Mouse (Mus musculus) liver, adult 2 months (tissue): ENCODE results near the gene Glis2. TPM values are rescaled to one million over a fixed set of nuclear protein-coding genes. Genes with fewer than 3 reads are reported as not detected.

ENCODE experiments used
- DNase-seq: peaks from one replicate; pipeline ENCODE4 v3.0.0-alpha.2; 2011; ENCODE audit warnings: low read depth, low spot score; ENCODE audit errors: extremely low read depth
- H3K27ac ChIP-seq: fragments of 200-500 bp; replicated peaks from 2 replicates; pipeline ENCODE4 v1.5.1; 2012; ENCODE audit warnings: low read depth, mild to moderate bottlenecking, control low read depth, inconsistent platforms, low read length; ENCODE audit not compliant: insufficient read depth
- H3K27me3 ChIP-seq: fragments of 200-500 bp; 2 replicates; pipeline ENCODE4 v1.6.1; 2012; ENCODE audit warnings: mild to moderate bottlenecking, moderate library complexity, low read length, inconsistent platforms; ENCODE audit not compliant: control insufficient read depth, insufficient read depth
- H3K36me3 ChIP-seq: fragments of 200-500 bp; 2 replicates; pipeline ENCODE4 v1.6.1; 2012; ENCODE audit warnings: low read length, inconsistent platforms; ENCODE audit not compliant: control insufficient read depth, insufficient read depth
- H3K4me1 ChIP-seq: fragments of 200-500 bp; 2 replicates; pipeline ENCODE4 v1.6.1; 2011; ENCODE audit warnings: low read length; ENCODE audit not compliant: control insufficient read depth, insufficient read depth
- H3K4me3 ChIP-seq: fragments of 200-500 bp; 2 replicates; pipeline ENCODE4 v1.5.1; 2011; ENCODE audit warnings: low read depth, mild to moderate bottlenecking, control low read depth, low read length, moderate library complexity; ENCODE audit not compliant: insufficient read depth
- H3K79me2 ChIP-seq: fragments of 200-500 bp; 2 replicates; pipeline ENCODE4 v1.6.1; 2012; ENCODE audit warnings: inconsistent platforms, mild to moderate bottlenecking, low read length, moderate library complexity; ENCODE audit not compliant: control insufficient read depth, insufficient read depth
- H3K9ac ChIP-seq: fragments of 200-500 bp; 2 replicates; pipeline ENCODE4 v1.6.1; 2012; ENCODE audit warnings: low read depth, mild to moderate bottlenecking, control low read depth, inconsistent platforms, low read length
- CTCF ChIP-seq: fragments of 200-500 bp; IDR thresholded peaks from 2 replicates; pipeline ENCODE4 v1.5.1; 2011; ENCODE audit warnings: low read depth, low read length, control low read depth
- POLR2A ChIP-seq: fragments of 200-500 bp; IDR thresholded peaks from 2 replicates; pipeline ENCODE4 v1.6.1; 2011; ENCODE audit warnings: low read length, control low read depth; ENCODE audit not compliant: insufficient read depth; ENCODE audit errors: extremely low read depth
- WGBS: fragments of 180-500 bp; shearing (Covaris S2); methylation state at CpG from one replicate; pipeline ENCODE4 v1.1.7; 2018; 5-methylcytosine and 5-hydroxymethylcytosine counted together
- polyA plus RNA-seq: library from polyadenylated mRNA; depleted of rRNA; stranded (reverse); fragments of >200 nt; gene quantifications from 2 replicates; pipeline ENCODE4 v1.2.3, GENCODE M21; 2012
- total RNA-seq: library from RNA; depleted of rRNA; stranded (reverse); fragments of >200 nt; gene quantifications from 2 replicates; pipeline ENCODE4 v1.2.3, GENCODE M21; 2014

The Glis2 gene
- total and polyA plus RNA-seq, 2 experiments, result 0.55 to 2.5 TPM

DNA sequence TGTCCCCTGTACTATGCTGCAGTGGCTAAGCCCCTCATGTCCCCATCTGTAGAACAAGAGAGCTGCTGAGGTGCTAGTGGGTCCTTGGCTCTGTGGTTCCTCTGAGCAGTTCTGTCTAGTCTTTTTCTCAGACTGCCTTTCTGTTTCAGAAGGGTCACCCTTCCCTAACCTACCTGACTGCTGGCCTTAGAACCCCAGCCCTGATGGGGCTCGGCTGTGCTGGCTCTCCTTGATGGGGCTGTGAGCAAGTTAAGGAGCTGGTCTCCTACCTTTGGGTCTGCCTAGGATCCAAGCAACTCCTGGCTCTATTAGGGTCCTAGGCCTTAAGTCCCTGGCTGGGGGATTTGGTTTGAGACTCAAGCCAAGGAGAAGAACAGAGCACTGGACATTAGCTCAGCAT is 20.8 kb downstream of the Glis2 start:
- H3K4me3 ChIP-seq, result no peak overlapping the region
- 70% methylated on average over 1 of the region's 1 CpGs for WGBS
- DNase-seq, result no peak

DNA sequence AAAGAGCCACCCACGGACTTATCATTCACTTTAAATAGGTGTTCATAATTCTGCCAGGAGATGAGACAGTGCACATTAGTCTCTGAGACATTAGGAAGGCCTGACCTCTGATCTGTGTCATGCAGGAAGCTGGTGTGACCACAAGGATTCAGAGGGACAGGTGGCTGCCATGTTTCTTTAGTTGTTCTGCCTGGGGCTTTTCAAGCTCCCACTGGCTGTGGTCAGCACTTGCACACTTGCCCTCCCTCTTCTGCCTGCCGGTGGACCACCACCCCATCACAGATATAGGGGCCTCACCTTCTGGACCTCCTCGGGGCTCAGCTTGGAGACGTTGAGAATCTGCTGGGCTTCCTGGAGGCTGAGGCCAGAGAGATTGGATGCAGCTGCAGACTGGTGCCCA is 22.3 kb downstream of the Glis2 start:
- 84% methylated on average over 4 of the region's 4 CpGs for WGBS
- no peak overlapping the region for H3K4me3 ChIP-seq
- H3K36me3 ChIP-seq, result peaks cover 2% of the 10 kb centered on the region; the same call in 1 of the 2 replicates
- no peak overlapping the region for H3K9ac ChIP-seq
- peaks cover 7% of the 10 kb centered on the region; the same call in 1 of the 2 replicates for H3K79me2 ChIP-seq
- no peak for DNase-seq
- TF ChIP-seq POLR2A (no peak), CTCF (no peak)
- no peak overlapping the region for H3K27ac ChIP-seq
- no peaks in the 10 kb centered on the region for H3K27me3 ChIP-seq
- H3K4me1 ChIP-seq, result peaks cover 8% of the 10 kb centered on the region

More for the DNA sequence above, 20.8 kb downstream of the Glis2 start:
- Histone ChIP-seq H3K4me1 (peaks cover 7% of the 10 kb centered on the region), H3K36me3 (peaks cover 2% of the 10 kb centered on the region; the same call in 1 of the 2 replicates), H3K27ac (no peak overlapping the region), H3K79me2 (0 out of 2 replicates have a peak, but pooled peaks cover 3% of the 10 kb centered on the region), H3K27me3 (no peaks in the 10 kb centered on the region), H3K9ac (no peak overlapping the region)
- TF ChIP-seq POLR2A, result no peak
- no peak for TF ChIP-seq CTCF

DNA sequence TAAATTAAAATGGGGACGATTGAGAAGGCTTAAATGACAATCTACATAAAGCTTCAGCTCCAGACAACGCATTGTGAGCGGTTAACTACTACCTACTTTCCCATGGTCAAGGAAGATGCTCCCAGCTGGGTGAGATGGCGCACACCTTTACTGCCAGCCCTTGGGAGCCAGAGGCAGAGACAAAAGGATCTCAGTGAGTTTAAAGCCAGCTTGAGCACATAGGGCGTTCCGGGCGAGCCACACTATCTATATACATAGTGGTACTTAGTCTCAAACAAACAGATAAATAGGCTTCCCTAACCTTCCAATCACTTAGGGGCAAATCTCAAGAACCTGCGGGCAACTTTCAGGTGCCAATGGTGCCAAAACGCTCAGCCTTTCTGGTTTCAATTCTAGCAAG is 29.6 kb downstream of the Glis2 start:
- WGBS, result 11% methylated on average over 9 of the region's 9 CpGs

DNA sequence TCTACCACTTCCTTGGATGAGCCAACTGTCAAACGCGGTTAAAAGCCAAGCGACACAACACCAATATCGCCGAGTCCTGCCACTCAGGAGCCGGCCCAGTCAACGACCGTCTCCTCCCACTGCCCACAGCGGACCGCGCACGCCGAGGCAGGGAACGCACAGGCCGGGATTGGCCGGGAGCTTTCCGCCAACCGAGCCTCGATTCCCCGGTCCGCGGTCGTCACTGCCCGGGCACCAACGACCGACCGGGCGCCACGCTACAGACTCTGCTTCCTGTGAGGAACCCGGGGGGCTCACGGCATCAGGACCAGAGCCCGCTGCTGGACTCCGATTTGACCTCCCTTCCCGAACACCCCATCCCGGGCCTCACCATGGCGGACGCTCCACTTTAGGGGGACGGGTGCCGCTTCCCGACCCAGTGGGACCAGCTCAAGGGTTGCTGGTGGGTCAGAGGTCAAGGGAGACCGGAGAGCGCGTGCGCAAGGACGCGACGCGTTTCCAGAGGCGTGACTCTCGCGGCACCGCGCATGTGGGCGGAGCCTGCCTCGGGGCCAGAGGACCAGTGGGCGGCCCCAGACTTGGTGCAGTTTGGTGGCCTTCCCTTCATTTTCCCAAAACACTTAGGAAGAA is 30.1 kb downstream of the Glis2 start, which contains the start of gene Pam16:
TSS of gene Pam16 (minus strand) at position 508 of the 630 bp plus-strand sequence.
- Histone ChIP-seq H3K27me3 (no peaks in the 10 kb centered on the region), H3K27ac (peak within 1 kb of the TSS; percentile 87), H3K79me2 (peaks cover 25% of the 10 kb centered on the region), H3K4me1 (peaks cover 15% of the 10 kb centered on the region), H3K4me3 (peak within 1 kb of the TSS; percentile 82), H3K36me3 (no peaks in the 10 kb centered on the region), H3K9ac (peak within 1 kb of the TSS; percentile 90)
- peak; percentile 80 for DNase-seq
- no peak for TF ChIP-seq CTCF
- peak; percentile 63; the same call in 1 of the 2 replicates for TF ChIP-seq POLR2A
- WGBS, result under 1% methylated on average over 56 of the region's 56 CpGs

More for the DNA sequence above, 29.6 kb downstream of the Glis2 start:
- Histone ChIP-seq H3K9ac (peak overlapping the region; percentile 90), H3K4me1 (peaks cover 15% of the 10 kb centered on the region), H3K27ac (peak overlapping the region; percentile 87), H3K4me3 (peak overlapping the region; percentile 82), H3K27me3 (no peaks in the 10 kb centered on the region), H3K79me2 (peaks cover 25% of the 10 kb centered on the region), H3K36me3 (no peaks in the 10 kb centered on the region)
- TF ChIP-seq CTCF, result no peak
- TF ChIP-seq POLR2A, result no peak
- DNase-seq, result no peak

DNA sequence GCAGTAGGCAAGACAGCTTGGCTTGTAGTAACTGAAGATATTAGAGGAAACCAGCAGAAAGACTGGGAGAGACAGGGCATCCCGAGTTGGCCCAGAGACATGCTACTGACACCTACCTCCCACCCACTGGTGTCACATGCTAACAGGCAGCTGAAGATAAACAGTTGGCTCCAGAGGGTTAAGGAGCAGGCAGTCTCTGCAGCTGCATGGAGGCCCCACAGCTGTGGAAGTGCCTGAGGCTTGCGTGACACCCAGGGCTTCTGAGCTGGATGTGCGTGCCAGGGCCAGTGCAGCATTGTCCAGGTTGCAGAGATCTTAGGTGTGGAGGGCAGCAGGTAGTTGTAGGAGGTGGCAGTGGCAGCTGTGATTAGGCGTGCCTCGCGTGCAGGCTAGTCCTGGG is 32.6 kb downstream of the Glis2 start:
- no peak overlapping the region for H3K9ac ChIP-seq
- no peak overlapping the region for H3K27ac ChIP-seq
- no peaks in the 10 kb centered on the region for H3K27me3 ChIP-seq
- H3K36me3 ChIP-seq, result no peaks in the 10 kb centered on the region
- H3K79me2 ChIP-seq, result peaks cover 16% of the 10 kb centered on the region
- H3K4me1 ChIP-seq, result peaks cover 10% of the 10 kb centered on the region
- H3K4me3 ChIP-seq, result no peak overlapping the region
- no peak for DNase-seq
- 91% methylated on average over 6 of the region's 6 CpGs for WGBS
- TF ChIP-seq POLR2A (no peak), CTCF (no peak)

DNA sequence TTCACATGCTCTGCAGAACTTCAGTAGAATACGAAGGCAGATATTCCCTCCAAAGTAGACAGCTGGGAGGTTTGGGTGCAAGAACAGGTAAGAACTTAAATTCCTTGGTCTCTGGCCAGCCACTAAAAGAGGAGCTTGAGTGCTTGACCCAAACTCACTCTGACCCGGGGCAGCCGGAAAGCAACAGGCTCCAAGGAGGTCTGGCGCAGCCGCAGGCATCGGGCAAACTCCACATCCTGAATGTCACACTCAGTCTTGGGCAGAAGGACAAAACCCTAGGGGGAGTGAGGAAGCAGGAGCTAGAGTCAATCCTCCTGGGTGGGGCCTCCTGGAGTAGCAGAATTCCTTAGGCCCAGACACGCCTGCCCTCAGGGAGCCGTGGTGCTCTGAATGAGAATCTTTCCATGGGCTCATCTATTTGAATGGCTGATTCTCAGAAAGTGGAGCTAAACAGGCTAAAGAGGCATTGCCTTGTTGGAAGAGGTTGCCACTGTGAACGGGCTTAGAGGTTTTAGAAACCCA is 34.4 kb downstream of the Glis2 start:
- no peak for DNase-seq
- H3K27ac ChIP-seq, result no peak overlapping the region
- H3K4me3 ChIP-seq, result no peak overlapping the region
- WGBS, result 97% methylated on average over 9 of the region's 9 CpGs
- peaks cover 3% of the 10 kb centered on the region; the same call in 1 of the 2 replicates for H3K4me1 ChIP-seq
- no peaks in the 10 kb centered on the region for H3K79me2 ChIP-seq
- no peaks in the 10 kb centered on the region for H3K27me3 ChIP-seq
- TF ChIP-seq POLR2A, result no peak
- TF ChIP-seq CTCF, result no peak
- no peaks in the 10 kb centered on the region for H3K36me3 ChIP-seq
- no peak overlapping the region for H3K9ac ChIP-seq
